Mouse (Mus musculus): ENCODE data around the gene Larp1b.

DNA sequence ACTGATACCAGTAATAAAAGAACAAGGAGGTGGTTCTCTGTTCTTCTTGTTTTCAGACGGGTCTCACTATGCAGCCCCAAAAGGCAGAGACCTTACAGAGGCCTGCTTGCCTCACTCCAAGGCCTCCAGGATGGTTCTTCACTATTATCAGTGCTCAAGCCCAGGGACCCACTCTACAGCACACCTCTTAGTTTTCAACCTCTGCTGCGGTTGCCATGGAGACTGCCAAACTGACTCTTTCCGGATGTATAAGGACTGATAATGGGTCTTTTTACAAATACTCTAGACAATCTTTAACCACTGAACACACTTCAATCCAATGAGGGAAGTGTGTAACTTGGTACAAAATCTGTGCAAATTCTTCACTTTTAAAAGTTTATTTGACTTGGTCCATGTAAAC lies 131.1 kb downstream of the Larp1b start:
- TF ChIP-seq POLR2A (IDR thresholded peaks at IDR 0.05; ENCODE audit: low read depth, low read length), result no peak
- no peak for TF ChIP-seq CTCF (IDR thresholded peaks at IDR 0.05; ENCODE audit: extremely low read depth, insufficient read length, insufficient replicate concordance, low read depth, low read length)

Measured in small intestine, adult 2 months (tissue).